Mouse (Mus musculus) adrenal gland, postnatal 4 days (tissue): ENCODE data around the gene Ncln. TPM values are rescaled to one million over a fixed set of nuclear protein-coding genes. Genes with fewer than 3 reads are reported as not detected.
"Not testable (repeated sequence)": the region's sequence is repeated elsewhere in the genome, so short reads cannot be mapped to it uniquely, and the experiment has no call there.

ENCODE experiments used
- DNase-seq, 2 experiments: peaks; one replicate each; pipeline ENCODE4 v3.0.0; 2021 to 2022; ENCODE audit warnings: low spot score in 2 of 2, mixed read lengths in 2 of 2
- total RNA-seq, 2 experiments: library from RNA; stranded (reverse); gene quantifications; 2 replicates each; pipeline ENCODE4 v1.2.3; 2021

The Ncln gene
- total RNA-seq, 2 experiments from 2014 or later, result 107 to 117 TPM

DNA sequence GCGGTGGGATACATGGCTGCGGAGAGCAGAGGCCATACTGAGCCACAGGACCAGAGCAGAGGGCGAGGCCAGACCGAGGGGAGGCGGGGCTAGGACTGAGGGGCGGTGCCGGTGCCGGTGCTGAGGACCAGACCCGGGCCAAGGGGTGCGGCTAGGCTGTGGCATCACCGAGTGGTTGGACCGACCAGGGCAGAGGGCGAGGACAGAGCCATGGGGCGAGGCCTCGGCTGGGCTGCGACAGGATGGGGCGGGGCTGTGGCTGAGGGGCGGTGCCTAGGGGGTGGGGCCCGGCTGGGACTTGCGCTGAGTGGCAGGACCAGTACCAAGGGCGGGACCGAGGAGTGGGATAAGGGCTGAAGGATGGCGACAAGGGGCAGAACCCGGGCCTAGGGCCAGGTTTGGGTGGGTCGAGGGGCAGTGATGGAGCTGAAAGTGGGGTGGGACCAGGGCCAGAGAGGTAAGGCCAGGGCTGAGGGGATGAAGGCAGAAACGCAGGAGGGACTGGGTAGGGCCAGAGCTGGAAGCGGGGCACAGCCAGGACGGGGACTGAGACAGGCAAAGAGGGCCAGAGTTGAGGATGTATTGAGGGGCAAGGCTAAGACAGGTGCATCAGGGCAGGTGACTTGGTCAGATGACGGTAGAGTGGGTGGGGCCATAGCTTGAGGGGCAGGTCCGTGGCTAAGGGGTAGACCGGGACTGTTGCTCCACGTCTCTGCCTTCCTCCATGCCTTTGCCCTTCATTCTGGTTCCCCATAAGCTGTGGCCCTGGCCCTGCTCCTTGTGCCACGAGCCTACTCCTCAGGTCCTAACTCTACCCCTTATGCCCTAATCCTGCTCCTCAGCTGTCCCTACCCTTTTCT, 31.6 kb downstream of the Ncln start:
- DNase-seq, result no peak

- no peak for DNase-seq
These were observed 32.7 kb downstream of the Ncln start for GRCm38 (mm10) chr10:81463531-81463930.

DNA sequence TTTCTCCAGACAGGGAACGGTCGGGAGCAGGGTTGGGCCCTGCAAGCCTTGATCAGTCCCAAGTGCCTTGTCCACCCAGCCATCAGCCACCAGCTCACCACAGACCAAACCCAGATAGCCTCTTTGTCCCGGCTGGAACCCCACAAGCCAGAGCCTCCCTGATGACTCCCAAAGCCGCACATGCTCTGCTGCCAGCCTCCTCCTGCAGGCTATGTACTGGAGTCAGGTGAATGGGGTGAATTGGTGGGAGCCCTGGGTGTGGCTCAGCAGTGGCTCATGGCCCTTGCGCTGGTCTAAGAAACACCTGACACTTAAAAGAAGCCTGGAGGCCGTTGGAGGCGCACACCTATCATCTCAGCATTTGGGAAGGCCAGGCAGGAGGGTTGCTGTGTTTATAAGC, 33.3 kb downstream of the Ncln start:
- DNase-seq, result no peak

DNA sequence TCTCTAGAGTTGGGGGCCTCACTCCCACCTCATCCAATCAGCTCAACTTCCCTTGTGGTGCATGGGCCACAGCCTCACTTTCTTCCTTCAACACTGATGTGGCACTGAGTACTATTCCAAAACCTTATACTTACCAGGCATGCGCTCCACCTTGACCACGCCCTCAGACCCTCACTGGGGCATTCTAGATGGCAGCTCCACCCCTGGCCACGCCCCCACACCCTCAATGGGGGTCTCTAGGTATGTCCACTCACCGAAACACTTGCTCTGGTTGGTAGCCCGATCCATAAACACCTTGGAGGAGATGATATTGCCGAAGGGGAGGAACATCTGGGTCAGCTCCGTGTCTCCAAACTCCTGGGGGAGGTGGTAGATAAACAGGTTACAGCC, 33.8 kb downstream of the Ncln start:
- DNase-seq, result no peak

- DNase-seq, result no peak
These were observed 34.3 kb downstream of the Ncln start for GRCm38 (mm10) chr10:81461673-81462414.

- DNase-seq, result no peak
These were observed 35.2 kb downstream of the Ncln start for GRCm38 (mm10) chr10:81460951-81461350.

DNA sequence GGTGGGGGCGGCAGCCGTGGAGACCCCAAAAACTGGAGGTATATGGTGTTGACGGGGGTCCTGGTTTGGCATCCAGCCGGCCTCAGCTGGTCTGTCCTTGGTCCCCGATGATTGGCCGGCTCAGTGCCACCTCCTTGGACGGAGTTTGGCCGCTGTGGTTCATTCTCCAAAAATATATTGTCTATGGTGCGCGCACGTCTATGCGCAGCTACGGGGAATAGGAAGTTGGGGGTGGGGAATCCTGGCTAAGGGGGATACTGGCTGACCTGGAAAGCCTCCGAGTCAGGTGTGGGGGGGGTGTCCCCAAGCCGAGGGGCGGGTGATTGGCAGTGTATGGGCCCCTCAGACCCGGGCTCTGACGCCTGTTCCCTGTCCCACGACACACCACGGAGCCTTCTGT, 35.7 kb downstream of the Ncln start:
- no peak for DNase-seq

GRCm38 (mm10) chr10:81459399-81459798, 36.8 kb downstream of the Ncln start:
- no peak for DNase-seq

GRCm38 (mm10) chr10:81458267-81458666, 37.9 kb downstream of the Ncln start:
- no peak for DNase-seq

GRCm38 (mm10) chr10:81457624-81458023, 38.6 kb downstream of the Ncln start:
- DNase-seq, result no peak

DNA sequence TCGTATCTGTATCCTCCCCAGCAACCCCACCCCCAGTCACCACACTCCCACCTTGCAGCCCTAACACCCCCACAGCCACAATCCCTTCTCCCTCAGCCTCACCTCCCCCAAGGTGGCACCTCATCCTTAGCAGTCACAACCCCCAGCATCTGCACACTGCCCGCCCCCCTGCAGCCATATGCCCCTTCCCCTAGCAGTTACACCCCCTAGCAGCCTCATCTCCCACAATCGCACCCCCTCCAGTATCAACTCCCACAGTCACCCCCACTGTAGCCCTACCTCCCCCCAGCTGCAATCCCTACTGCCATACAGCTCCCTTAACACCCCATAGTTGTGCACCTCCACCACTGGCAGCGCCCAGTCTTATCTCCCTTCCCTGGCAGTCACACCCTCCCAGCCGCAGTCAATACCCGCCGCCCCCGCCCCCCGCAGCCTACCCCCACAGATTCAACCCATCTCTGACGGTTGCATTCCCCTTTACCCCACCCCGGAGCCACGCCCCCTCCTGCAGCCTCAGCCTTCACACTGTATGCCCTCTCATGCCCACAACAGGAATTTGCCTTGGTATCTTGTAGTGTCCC, 39.1 kb downstream of the Ncln start:
- no peak for DNase-seq

- DNase-seq, result no peak
These were observed 40.9 kb downstream of the Ncln start, which contains the start of gene Nfic for GRCm38 (mm10) chr10:81455181-81455895. Nfic (minus strand) TSS chr10:81455635.

DNA sequence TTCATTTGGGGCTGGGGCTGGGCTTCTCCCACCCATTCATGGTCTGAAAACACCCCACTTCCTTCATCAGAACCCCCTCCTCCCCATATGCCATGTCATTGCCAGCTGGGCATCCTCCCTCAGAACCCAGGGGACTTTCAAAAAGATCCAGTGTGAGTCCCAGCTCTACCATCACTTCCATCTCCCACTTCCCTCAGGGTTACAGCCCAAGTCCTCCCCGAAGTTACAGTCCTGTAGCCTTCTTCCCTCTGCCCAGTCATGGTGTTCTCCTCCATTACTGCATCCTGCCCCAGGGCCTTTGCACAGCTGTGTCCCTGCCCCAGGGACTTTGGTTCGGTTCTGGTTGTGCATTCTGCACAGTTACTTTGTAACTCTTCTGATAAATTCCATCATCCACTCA, 42.1 kb downstream of the Ncln start:
- DNase-seq, result no peak

- DNase-seq, result no peak
These were observed 43.3 kb downstream of the Ncln start for GRCm38 (mm10) chr10:81452947-81453288.

DNA sequence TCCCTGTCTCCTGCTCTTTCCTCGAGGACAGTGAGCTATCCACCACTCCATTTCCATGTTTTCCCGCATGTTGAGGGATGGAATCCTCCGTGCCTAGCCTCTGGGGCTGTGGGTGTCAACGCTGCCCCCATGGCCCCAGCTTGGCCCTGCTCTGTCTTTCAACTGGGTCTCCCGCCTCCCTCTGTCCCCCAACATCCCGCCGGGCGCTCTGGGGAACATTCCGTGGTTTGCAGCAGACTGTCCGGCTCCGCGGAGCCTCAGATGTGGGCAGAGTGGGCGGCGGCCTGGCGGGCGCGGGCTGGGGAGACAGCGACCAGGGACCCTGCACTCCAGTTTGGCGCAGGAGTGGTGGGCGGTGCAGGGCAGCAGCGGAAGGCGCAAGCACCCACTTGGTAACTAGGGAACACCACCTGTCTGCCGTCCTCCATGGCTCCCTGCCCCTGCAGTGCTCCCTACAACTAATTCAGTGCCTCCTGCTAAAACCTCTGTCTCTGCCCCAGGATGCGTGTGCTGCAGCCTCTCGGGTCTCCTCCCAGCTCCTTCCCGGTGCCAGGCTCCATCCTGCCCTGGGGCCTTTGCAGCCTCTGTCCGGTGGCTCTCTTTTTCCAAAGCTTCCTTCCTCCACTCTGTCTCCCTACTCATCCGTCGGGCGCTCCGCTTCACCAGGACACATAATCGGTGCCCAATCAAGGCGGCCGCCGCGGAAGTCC, 43.8 kb downstream of the Ncln start:
- no peak for DNase-seq

GRCm38 (mm10) chr10:81451365-81451745, 44.8 kb downstream of the Ncln start:
- DNase-seq, result no peak

DNA sequence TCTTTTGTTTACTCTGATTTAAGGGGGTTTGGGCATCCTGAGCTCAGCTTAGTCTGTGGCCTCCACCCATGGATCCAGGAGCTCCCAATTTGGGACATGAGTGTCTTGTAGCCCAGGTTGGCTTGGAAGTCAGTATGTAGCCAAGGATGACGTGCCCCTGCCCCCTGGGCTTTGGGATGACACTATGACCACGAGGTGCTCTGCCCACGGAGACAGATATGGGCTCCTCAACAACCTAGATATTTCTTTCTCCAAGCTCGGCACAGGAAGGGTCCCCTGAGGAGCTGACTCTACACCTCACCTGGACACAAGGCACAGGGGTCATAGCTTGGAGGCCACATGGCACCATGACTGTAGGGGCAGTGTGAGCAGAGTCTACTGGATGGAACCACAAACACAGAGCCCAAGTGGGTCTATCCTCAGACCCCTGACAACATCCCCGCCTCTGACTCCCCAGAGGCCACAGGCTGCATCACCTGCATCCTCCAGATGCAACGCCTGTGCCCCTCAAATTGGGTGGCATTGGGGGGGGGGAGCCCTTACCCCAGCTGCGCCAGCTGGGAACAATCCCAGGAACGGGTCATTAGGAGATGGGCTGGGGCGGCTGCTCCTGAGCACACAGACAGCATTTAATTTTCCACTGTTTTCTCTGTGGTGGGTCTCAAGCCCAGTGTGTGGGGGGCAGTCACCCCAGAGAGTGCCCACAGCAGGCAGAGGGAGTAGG, 45.4 kb downstream of the Ncln start:
- DNase-seq, result no peak

- peak; percentile 58 to 68 for DNase-seq
These were observed 46.1 kb downstream of the Ncln start for GRCm38 (mm10) chr10:81450140-81450539.

GRCm38 (mm10) chr10:81445516-81445915, 50.7 kb downstream of the Ncln start:
- not testable (repeated sequence) for DNase-seq

DNA sequence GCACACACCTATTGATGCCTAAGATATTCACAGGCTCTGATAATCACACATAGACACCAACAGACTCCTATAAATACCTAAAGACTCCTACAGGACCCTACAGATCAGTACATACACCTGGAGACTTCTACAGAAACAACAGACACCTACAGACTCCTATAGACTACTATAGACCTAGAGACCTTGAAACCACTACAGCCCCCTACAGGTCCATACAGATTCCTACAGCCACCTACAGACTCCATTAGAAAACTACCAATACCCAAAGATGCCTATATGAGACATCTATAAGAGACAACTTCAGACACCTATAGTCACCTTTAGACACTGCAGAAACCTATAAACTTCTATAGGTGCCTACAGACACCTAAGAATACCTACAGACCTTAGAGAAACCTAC, 55.2 kb downstream of the Ncln start:
- DNase-seq, result no peak
